Mouse (Mus musculus) bone marrow, adult 2 months (tissue): ENCODE data around the gene Nhlrc1.

Source experiments
- CTCF ChIP-seq: fragments of 200-500 bp; IDR thresholded peaks from 2 replicates; pipeline ENCODE4 v1.5.1; 2011; ENCODE audit warnings: low read length, control low read depth; ENCODE audit not compliant: control insufficient read depth, insufficient read depth
- POLR2A ChIP-seq: fragments of 200-500 bp; IDR thresholded peaks from 2 replicates; pipeline ENCODE4 v1.6.1; 2011; ENCODE audit warnings: low read depth, mild to moderate bottlenecking, control low read depth, low read length, borderline replicate concordance; ENCODE audit not compliant: control insufficient read depth

DNA sequence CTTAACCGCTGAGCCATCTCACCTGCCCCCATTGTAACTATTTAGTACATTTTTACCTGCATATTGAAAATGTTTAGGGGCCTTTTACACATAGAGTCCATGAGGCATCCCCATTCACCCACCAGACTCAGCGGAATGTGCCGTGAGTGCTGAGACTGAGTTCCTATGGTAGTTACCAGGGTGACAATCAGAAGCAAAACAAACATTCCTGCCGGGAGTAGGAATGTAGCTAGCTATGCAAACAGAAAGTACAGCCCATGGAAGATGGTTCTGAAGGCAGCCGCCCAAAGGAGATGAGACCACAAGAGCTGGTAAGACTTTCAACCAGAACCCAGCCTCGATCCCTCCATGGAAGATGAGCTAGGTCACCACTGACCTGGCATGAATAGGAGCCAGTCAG lies 28.4 kb downstream of the Nhlrc1 start:
- TF ChIP-seq CTCF (no peak), POLR2A (no peak)
